Mouse (Mus musculus) adrenal gland, adult (tissue): ENCODE results near the gene Dck.
"Not testable (repeated sequence)": the region's sequence is repeated elsewhere in the genome, so short reads cannot be mapped to it uniquely, and the experiment has no call there.

Experiments
- DNase-seq, 2 experiments: peaks; one replicate each; pipeline ENCODE4 v3.0.0; 2022 to 2023; ENCODE audit warnings: low spot score in 1 of 2; ENCODE audit not compliant: inconsistent age in 2 of 2

Dck gene

DNA sequence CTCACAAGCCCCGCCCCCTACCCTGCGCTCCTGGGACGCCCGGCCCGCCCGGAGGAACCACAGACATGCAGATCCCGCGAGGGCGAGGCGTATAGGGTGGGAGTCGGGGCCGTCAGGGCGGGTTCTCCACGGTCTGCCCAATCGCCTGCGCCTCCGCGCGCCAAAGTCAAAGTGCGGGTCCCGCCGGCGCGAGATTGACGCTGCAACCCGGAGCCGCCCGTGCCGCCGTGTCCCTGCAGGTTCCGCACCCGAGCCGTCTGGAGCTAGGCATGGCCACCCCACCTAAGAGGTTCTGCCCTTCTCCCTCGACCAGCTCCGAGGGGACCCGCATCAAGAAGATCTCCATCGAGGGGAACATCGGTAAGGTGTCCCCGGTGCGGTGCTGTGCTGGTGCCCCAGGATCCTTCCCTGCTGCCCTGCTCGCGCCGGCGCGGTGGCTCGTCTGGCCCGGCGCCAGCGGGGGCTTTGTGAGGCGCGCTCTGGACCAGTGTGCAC lies at the start of gene Dck:
TSS of gene Dck (plus strand) at position 10 of the 495 bp plus-strand sequence.
- peak; percentile 99 for DNase-seq

DNA sequence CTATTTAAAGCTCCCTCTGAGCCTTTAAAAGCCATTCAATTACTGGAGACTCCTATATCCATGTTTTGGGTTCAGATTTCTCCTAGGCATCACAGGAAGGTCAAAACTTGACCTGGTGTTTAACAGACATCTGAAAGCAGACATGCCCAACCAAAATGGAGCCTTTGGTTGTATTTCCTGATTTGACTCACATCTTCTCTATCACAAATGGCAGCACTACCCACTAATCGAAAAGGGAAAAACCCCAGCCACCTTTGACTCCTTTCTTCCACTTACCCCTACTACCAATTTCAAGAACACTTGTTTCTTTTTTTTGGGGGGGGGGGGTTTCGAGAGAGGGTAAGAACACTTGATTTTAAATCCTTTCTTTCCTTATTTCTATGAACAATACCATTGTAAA lies 47.8 kb upstream of the Dck start:
- no peak for DNase-seq

DNA sequence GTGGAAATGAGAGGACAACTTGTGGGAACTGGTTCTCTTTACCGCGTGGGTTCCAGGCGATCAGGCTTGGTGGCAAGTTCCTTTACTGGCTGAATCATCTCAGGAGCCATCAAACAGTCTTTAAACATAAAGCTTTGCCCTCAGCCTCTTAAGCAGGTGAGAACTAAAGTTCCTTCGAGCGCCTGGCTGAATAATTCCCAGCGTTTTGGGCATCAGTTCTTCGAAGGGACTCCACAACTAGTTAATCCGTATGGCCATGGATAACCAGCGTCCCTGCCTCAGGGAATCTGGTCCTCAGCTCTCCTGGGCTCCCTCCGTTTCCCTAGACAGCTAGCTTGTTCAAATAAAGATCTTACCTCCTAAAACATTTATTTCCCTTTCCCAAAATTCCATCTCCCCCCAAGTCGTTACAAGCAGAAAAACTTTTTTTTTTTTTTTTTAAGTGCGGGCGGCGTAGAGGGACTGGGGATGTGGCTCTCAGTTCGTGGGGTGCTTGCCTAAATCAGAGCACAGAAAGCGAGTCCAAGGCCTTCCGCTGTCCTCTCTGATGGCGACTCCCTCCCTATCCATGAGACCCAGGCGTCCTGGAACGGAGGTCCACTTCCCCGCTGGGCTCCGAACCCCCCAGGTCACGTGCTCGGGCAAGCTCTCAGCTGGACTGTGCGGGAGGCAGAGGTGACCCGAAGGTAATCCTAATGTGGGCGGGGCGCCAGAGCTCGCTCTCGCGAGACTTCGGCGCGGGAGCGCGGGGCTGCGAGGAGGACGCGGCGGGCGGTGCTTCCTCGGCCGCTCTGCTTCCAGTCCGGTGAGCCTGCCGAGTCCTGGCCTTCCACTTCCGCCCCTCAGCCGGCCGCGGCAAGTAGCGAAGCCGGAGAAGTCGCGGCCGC lies 44.4 kb upstream of the Dck start, which contains the start of gene Mob1b:
TSS of gene Mob1b (plus strand) at position 740 of the 887 bp plus-strand sequence.
- peak; percentile 98 to 99 for DNase-seq

DNA sequence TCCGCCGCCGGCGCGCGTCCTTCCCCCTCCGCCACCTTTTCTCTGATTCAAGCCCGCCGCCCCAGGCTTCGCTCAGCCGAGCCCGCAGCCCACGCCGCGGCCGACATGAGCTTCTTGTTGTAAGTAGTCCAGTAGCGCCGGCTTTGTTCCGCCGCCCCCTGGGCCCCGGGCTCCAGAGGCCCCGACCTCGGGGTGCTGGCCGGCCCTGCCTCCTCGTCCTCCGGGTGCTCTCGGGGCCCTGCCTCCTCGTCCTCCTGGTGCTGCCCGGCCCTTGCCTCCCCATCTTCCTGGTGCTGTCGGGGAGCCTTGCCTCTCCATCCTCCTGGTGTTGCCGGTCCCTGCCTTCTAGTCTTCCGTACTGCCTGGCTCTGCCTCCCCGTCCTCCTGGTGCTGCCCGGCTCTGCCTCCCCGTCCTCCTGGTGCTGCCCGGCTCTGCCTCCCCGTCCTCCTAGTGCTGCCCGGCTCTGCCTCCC lies 43.8 kb upstream of the Dck start:
- DNase-seq: no peak

DNA sequence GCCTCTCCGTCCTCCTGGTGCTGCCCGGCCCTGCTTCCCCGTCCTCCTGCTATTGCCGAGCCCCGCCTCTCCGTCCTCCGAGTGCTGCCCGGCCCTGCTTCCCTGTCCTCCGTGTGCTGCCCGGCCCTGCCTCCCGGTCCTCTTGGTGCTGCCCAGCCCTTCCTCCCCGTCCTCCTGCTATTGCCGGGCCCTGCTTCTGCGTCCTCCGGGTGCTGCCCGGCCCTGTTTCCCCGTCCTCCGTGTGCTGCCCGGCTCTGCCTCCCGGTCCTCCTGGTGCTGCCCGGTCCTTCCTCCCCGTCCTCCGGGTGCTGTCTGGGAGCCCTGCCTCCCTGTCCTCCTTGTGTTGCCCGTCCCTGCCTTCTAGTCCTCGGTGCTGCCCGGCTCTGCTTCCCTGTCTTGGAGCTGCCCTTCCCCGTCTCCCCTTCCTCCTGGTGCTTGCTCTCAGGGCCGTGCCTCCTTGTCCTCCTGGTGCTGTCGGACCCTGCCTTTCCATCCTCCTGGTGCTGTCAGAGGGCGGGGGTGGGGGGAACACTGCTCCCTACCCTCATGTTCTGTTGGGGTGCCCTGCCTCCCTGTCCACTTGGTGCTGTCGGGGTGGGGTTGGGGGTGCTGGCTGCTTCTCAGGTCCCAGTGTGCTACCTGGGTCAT lies 43.1 kb upstream of the Dck start:
- DNase-seq: peak; percentile 59 to 76

DNA sequence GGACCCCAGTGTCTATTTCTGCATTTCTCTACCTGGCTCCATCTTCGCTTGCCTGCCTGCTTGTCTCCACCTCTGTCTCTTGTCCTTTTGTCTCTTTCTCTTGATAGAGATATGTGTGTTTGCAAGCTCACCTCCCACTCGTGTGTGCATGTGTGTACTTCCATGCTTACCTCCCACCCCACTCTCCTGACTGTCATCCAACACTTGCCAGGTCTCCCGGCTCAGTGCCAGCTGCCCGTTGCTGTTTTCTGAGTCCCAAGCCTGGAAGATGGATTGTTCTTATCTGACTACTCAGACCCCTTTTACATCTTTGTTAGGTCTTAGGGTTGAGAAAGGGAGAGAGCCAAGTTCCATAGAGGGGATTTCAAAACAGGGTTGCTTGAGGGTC lies 42.6 kb upstream of the Dck start:
- peak; percentile 30 to 63 for DNase-seq

DNA sequence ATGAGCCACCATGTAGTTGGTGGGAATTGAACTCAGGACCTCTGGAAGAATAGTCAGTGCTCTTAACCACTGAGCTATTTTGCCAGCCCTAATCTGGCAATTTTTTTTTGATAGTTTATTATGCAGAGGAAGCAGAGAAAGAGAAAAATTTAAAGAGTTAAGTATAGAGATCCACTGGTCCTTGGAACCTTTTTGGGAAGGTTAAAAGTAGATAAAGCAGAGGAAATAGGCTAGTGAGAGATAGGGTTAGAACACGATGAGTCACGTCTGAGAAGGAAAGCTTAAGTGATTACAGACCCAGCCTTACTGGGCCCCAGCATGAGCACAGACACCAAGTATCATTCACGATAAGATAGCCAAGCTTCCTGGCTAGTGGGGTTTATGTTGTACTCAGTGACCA lies 40.8 kb upstream of the Dck start:
- peak; percentile 33 to 65 for DNase-seq

DNA sequence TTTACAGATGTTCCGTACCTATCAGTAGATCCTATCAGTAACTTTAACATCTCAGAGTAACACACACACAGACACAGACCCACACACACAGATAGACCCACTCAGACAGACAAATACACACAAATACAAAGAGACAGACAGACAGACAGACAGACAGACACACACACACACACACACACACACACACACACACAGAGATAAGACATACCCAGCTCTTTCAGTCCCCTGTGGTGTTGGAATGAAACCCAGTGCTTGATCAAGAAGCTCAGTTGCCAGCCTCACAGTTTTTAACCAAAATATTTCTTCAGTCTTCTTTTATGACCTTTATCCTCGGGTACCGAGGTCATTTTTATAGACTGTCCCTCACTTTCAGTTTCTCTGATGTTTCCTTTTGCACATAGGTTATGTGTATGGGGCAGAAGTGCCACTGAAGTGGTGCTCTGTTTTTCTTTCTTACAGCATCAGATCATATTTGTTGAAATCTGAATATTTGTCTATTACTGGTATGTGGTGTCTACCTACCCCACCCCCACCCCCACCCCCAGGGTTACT lies 37.1 kb upstream of the Dck start:
- DNase-seq: peak in 1 of 2 experiments; percentile 57

DNA sequence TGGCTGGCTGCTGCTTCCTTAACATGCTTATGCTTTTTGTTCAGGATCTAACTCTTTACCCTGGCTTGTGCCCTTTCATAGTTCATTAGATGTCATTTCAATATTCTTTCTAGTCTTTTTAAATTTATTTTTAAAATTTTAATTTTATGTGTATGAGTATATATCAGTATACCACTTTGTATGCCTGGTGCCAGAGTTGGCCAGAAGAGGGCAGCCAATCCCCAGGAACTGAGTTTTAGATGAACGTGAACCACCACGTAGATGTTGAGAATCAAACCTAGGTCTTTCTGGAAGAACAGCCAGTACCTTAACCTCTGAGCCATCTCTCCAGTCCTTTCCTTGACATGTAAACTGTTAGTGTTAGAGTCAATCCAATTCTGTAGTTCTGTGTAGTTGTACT lies 30.0 kb upstream of the Dck start:
- DNase-seq: no peak

DNA sequence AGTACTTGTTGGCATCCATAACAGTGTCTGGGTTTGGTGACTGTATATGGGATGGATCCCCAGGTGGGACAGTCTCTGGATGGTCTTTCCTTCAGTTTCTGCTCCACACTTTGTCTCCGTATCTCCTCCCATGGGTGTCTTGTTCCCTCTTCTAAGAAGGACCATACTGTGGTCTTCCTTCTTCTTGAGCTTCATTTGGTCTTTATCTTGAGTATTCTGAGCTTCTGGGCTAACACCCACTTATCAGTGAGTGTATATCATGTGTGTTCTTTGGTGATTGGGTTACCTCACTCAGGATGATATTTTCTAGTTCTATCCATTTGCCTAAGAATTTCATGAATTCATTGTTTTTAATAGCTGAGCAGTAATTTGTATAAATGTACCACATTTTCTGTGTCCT lies 23.7 kb upstream of the Dck start:
- not testable (repeated sequence) for DNase-seq

DNA sequence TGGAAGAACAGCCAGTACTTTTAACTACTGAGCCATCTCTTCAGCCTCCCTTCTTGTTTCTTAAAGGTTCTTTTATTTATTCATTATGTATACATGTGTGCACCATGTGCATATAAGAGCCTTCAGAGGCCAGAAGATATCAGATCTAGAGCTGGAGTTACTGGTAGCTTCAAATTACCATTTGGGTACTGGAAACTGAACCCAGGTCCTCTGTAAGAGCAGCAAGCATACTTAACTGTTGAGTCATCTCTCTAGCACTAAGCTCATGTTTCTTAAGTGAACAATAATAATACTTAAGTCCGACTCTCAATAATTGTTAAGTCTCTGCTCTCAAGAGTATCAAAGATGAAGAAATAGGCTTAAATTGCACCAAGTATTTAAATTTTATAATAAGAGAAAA lies 17.0 kb upstream of the Dck start:
- no peak for DNase-seq

DNA sequence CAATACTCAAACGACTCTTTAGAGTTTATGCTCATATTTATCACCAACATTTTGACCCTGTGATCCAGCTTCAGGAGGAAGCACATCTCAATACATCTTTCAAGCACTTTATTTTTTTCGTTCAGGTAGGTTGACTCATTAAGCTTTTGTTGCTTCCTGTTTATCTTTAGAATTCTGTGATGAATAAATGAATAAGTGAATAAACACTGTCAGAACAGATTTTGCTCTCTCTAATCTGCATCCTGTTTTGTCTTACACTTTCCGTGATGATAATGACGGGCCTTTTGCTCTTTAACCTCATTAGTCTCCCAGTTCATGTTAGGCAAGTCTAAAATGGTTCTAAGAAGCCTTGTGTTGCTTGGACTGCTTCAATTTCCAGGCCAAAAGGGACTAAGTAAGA lies 11.6 kb upstream of the Dck start:
- DNase-seq: no peak

DNA sequence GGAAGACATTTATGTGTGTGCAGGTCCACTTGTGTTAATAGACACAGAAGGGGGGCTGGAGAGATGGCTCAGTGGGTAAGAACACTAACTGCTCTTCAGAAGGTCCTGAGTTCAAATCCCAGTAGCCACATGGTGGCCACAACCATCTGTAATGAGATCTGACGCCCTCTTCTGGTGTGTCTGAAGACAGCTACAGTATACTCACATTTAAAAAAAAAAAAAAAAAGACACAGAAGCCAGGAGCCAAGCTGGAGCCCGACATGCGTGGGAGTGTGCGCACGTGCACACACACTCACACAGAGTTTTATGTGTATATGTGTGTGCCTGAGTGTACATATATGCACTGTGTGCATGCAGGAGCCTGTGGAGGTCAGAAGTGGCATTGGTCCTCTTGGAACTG lies 2.2 kb upstream of the Dck start:
- DNase-seq: no peak

DNA sequence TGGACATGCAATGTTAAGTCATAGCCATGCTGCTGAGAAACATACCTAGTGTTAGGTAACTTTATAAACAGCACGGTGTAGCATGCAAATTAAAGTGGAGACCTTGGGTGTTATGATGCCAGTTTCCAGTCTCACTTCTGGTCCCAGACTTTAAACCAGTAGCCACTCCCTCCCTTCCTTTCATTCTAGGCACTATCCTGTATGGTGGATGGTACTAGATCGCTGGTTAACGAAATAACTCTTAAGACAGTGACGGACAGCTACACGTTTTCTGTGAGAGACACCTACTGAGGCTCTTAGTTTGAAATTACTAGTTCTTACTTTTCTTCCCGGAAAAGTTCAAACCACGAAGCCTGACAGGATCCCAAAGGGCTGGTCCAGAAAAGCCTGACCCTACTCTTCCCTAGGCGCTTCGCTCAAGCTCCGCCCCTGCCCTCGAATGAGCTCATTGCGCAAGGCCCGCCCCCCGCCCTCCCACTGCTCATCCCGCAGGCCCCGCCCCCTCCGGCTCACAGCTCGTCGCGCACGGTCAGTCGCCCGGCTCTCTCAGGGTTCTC lies 288 bp upstream of the Dck start:
- DNase-seq: no peak

DNA sequence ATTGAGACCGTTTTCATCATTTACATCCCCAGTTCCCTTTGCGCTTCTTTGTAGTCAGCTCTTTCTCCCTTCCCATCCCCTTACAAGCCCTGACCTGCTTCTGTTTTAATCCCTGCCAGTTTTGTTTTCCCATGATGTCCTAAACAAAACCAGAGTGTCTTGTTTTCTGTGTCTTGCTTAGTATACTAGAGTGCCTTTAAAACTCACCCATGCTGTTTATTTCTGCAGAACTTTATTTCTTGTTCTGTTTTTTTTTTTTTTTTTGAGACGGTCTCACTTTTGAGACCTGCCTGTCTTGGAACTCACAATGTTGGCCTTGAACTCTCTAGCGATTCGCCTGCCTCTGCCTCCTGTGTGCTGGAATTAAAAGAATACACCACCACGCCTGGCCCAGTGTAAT lies 791 bp downstream of the Dck start:
- no peak for DNase-seq

DNA sequence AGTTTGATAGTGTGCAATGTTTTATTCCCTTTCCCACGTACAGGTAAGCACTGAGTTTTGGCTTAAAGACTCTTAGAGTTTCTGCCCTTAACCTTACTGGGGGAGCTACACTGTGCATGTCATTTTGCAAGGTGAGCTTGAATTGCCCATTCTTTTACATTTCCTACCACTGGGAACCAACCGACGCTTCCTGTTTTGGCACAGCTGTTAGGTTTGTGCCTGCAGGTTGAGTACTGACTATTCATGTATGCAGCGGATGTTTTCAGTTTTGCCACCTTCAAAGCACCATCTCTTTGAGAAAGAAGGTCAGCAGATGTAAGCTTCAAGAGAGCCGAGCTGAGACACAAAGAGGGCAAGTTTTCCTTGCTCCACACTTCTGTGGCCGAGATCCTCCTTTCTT lies 1.3 kb downstream of the Dck start:
- no peak for DNase-seq

DNA sequence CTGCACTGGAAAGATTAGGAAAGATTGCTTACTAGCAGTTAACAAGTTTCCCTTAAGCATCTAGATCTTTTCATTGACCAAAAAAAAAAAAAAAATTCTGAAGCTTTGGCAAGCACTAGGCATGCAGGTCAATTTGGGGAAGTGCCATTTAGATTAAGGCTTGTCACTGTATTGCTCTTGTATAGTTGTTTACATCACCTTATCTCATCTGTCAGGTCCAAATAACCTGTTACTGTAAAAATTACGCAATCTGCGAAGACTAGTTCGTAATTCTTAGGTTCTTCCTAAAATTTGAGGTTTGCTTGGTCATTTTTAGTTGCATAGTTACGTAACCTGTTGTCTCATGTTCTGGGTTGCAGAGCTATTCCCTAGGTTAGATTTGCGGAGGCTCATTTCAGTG lies 2.1 kb downstream of the Dck start:
- DNase-seq: no peak

DNA sequence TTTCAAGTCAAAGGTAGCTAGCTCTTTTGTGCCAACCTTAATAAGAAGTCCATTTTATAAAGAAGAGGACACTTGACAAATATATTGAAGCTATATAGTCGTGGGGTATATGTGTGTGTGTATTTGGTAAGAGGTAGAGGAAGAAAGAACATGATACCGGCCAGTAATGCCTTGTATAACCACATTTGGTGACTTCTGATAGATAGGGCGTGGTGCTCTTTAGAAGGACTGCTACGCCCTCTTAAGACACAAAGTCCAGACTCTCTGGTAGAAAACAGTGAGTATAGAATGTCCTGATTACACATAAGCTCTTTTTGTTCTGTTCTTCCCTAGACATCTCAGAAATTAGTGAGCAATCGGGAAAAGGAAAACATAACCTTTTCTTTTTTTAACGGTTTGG lies 3.4 kb downstream of the Dck start:
- no peak for DNase-seq

DNA sequence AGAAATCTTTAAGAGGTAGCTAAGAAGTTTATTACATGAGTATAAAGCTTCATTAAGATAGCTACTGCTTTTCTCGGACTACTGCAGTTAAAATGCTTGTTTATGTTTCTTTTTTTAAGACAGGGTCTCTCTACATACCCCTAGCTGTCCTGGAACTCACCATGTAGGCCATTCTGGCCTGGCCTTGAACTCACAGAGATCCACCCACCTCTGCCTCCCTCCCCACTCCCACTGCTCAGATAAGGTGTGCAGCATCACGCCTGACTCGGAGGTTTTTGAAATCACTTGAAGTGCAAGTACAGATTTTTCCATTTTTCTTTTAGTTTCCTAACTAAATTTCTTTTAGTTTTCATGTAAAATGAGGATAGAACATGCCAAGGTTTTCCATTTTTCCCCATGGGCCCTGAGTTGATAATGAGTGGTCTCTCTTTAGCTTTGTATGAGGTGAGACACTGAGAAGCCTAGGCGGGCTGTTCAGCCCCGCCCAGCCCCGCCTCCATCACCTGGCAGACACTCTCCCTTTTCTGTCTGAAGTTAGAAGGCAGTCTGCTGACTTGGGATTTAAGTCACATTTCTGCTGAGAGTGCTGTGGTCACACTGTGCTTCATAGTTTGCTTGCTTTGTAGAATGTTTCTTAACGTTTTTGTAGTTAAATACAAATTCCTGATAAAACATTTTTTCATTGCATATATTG lies 17.4 kb downstream of the Dck start:
- no peak for DNase-seq

DNA sequence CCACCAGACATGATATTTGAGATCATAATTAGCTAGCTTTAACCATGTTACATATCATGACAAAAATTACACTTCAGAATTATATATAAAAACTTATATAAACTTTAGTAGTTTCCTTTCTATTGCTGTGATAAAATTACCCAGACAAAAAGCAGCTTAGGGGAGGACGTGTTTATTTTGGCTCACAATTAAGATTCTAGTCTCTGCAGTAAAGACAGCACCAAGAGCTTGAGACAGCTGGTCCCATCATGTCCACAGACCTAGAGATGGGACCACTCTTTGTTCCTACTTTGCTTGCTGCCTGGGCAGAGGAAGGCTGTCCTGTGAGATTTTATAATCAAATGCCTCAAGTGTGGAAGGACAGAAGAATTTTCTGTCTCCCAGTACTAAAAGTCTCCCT lies 20.3 kb downstream of the Dck start:
- DNase-seq: no peak

DNA sequence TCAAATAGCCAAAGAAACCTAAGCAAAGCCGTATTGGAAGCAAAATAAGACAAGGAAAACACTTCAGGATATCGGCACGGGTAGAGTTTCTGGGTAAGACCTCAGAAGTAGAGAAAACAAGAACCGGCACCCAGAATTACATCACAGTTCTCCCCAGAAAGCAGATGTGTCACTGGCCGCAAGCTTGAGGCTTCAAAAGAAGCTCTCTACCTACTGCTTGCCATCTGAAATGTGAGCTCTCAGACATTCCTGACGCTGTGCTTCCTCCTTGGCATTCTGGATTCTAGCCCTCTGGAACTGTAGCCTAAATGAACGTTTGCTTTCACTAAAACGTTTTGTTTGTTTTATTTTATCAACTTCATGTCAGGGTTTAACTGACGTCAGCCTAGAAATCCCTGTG lies 25.9 kb downstream of the Dck start:
- DNase-seq: no peak
